Mouse (Mus musculus): ENCODE measurements around the gene Antxr1. TPM values are rescaled to one million over a fixed set of nuclear protein-coding genes. Genes with fewer than 3 reads are reported as not detected.
A peak's percentile ranks its signal among the peaks of the same experiment; 100 is the strongest.

The Antxr1 gene
- total RNA-seq, 1 experiment from 2014 or later, result 0.10 TPM

DNA sequence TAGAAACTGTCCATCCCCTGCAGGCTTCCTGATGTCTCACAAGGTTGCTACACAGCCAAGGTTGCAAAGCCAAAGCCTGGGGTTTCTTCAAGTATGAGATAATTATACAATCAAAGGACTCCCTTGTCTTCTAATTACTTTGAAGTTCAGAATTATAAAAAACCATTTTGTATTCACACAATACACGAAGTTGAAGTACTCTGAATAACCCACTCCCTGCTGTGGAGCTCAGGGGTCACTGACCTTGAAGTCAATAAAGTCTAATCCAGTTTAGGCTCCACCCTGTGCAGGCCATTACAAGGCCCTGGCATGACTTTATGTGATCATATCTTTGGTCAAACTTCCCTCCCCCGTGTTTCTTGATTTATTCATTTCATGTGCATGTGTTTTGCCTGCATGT lies 73.0 kb downstream of the Antxr1 start:
- no peak for ATAC-seq (replicated peaks in 1 of 2; ENCODE audit: insufficient read depth in 1 of 2, low FRiP score in 2 of 2, low TSS enrichment in 1 of 2, low read depth in 1 of 2, poor library complexity in 2 of 2, severe bottlenecking in 2 of 2)

DNA sequence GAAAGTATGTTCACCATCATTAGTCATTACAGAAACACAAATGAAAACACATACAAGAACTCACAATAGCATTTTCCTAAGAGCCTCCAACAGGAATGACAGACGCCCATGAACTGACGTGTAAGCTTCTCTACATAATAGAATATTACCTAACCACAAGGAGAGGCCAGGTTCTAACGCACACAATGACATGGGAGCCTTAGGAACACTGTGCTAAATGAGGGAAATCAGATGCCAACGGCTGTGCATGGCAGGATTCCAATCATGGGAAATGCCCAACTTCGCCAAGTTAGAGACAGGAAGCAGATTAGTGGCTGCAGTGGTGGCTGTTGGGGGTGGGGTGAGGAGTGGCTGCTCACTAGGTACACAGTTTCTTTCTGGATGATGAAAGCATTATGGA lies 76.6 kb downstream of the Antxr1 start:
- no peak for ATAC-seq (replicated peaks in 1 of 2; ENCODE audit: insufficient read depth in 1 of 2, low FRiP score in 2 of 2, low TSS enrichment in 1 of 2, low read depth in 1 of 2, poor library complexity in 2 of 2, severe bottlenecking in 2 of 2)

DNA sequence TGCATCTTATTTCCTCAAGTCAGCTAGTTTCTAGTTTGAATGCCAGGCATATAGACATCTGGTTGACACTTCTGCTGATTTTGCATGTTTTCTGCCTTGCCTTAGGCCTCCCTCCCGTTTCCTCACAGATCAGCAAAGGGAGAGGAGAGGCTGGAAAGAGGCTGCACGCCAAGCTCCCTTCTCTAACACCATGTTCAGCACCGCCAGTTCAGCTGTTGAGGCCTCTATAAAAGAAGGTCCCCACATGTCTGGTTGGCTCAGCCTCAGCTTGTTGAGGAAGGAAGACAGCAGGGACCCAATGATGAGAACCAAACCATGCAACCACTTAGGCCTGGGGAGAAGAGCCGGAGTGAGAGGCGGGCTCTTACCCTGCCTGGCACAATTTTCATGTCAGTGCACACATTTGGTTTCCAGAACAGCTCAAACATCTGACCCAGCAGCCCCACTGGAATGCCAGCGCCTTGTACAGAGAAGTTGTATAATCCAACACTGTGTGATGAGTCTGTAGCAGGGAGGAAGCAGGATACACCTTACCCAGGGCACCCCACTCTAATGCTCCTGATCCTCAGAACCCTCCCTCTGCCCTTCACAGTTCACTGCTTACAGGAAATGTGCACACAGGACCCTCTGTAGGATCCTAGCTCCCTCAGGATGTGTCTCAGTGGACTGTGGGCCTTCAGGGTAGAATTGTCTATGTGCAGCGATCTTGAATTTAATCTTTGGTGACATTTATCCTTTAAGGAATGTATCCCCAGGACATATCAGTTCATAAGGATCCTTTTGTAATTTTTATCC lies 77.4 kb downstream of the Antxr1 start:
- no peak for ATAC-seq (replicated peaks in 1 of 2; ENCODE audit: insufficient read depth in 1 of 2, low FRiP score in 2 of 2, low TSS enrichment in 1 of 2, low read depth in 1 of 2, poor library complexity in 2 of 2, severe bottlenecking in 2 of 2)

DNA sequence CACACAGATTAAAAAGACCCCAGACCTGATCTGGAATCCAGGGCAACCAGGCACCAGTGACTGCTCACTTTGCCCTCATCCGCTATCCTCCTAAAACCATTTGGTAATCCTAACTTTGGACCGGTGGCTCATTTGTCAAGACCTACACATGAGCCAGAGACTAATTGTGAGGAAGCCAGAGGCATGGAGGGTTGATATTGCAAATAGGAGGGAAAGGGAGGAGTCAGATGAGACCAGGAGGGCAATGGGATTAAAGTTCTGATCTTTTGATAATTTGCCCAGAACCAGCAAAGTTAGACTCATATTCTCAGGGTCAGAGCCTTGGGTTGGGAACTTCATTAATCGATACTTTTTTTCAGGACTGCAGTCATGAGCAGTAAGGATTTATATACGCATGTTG lies 78.2 kb downstream of the Antxr1 start:
- ATAC-seq (replicated peaks in 1 of 2; ENCODE audit: insufficient read depth in 1 of 2, low FRiP score in 2 of 2, low TSS enrichment in 1 of 2, low read depth in 1 of 2, poor library complexity in 2 of 2, severe bottlenecking in 2 of 2), result no peak

DNA sequence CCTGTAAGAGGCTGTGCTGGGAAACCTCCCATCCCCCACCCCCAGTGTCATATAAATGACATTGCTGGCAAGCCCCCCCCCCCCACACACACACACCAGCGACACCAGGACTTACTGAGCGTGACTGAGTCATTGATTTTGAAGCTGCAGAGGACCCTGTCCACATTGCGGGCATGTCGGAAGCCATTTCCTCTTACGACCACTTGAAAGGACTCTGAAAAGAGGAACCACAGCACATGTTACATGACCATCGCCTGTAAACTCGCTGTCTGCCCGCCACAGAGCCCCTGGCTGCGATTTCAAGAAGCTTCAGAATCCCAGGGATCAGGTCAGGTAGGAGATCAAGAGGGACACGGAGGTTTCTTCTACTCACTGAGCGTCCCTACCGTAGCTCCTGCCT lies 80.0 kb downstream of the Antxr1 start:
- peak; percentile 88 to 92 for ATAC-seq (replicated peaks in 1 of 2; ENCODE audit: insufficient read depth in 1 of 2, low FRiP score in 2 of 2, low TSS enrichment in 1 of 2, low read depth in 1 of 2, poor library complexity in 2 of 2, severe bottlenecking in 2 of 2)

DNA sequence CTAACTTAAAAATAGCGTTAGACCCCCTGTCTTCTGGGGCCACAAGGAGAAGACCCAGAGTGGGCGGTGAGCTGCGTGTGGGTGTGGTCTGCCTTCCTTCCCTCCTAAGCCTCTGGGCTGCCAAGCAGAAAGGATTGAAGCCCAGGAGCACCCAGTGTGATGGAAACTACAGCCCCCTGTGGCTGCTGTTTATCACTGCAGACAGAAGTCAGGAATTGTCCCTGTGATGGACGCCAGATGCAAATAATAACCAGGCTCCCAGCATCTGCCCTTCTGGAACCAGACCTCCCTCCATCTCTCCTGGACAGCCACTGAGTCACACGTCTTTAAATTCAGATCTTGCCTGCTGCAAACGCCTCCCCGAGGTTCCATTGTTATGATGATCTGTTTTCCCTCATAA lies 80.9 kb downstream of the Antxr1 start:
- ATAC-seq (replicated peaks in 1 of 2; ENCODE audit: insufficient read depth in 1 of 2, low FRiP score in 2 of 2, low TSS enrichment in 1 of 2, low read depth in 1 of 2, poor library complexity in 2 of 2, severe bottlenecking in 2 of 2), result no peak

DNA sequence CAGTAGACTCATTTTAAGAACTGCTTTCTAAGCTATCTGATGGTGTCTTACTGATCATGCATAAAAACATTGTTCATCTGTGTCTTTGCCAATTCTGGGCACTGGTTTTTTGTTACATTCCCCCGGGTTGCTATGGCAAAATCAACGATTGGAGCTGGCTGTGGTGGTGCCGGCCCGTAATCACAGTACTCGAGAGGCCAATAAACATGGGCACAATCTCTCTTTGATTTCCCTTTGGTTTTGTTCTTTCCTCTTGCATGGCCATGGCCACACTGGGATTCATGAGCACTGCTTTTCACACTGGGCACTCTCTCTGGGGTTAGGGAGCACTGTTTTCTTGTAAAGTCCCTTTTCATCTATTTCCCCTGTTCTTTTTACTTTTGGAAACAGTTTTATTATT lies 83.9 kb downstream of the Antxr1 start:
- ATAC-seq (replicated peaks in 1 of 2; ENCODE audit: insufficient read depth in 1 of 2, low FRiP score in 2 of 2, low TSS enrichment in 1 of 2, low read depth in 1 of 2, poor library complexity in 2 of 2, severe bottlenecking in 2 of 2), result no peak

DNA sequence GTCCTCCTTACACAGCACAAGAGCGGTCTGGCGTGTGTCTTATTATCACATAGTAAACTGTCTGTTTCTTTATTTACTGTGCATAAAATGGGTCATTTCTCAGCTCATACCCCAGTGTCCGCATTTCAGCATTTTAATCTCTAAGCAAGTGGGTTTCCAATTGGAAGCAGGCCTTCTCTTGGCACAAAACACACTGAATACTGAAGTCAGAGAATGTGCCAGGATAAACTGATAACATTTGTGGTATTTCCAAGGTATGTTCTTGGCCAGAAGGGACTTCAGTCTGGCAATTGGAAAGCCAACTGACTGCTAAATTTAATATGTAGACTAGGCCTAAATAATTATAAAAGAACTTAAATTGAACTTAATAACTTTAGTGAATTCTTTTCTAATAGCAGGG lies 84.9 kb downstream of the Antxr1 start:
- ATAC-seq (replicated peaks in 1 of 2; ENCODE audit: insufficient read depth in 1 of 2, low FRiP score in 2 of 2, low TSS enrichment in 1 of 2, low read depth in 1 of 2, poor library complexity in 2 of 2, severe bottlenecking in 2 of 2), result no peak

DNA sequence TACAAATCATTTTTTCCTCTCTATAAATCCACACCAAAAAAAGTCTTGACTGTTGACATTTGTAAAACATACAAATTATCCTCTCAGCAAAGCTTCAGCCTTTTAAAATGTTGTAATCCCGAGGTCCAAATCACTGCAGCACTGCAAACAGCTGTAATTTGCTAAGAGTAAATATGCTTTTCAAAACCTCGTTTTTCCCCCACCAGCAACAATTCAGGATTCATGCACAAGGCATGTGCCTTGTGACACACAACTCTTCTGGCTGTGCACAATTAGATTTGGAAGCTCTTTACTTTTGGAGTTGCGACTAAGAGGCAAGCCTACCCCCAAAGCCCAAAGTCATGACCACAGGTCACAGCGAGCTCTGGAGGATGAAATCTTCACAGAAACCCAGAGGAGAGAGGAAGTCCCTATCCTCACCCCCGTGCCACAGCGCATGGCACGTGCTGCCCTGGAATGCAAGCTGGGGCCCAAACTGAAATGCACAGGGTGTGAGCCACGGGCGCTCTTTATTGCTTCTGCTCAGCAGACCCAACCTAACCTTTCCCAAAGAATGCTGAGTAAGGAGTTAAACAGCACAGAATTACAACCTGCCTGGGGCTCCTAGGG lies 87.3 kb downstream of the Antxr1 start:
- peak; percentile 46 to 74 for ATAC-seq (replicated peaks in 1 of 2; ENCODE audit: insufficient read depth in 1 of 2, low FRiP score in 2 of 2, low TSS enrichment in 1 of 2, low read depth in 1 of 2, poor library complexity in 2 of 2, severe bottlenecking in 2 of 2)

DNA sequence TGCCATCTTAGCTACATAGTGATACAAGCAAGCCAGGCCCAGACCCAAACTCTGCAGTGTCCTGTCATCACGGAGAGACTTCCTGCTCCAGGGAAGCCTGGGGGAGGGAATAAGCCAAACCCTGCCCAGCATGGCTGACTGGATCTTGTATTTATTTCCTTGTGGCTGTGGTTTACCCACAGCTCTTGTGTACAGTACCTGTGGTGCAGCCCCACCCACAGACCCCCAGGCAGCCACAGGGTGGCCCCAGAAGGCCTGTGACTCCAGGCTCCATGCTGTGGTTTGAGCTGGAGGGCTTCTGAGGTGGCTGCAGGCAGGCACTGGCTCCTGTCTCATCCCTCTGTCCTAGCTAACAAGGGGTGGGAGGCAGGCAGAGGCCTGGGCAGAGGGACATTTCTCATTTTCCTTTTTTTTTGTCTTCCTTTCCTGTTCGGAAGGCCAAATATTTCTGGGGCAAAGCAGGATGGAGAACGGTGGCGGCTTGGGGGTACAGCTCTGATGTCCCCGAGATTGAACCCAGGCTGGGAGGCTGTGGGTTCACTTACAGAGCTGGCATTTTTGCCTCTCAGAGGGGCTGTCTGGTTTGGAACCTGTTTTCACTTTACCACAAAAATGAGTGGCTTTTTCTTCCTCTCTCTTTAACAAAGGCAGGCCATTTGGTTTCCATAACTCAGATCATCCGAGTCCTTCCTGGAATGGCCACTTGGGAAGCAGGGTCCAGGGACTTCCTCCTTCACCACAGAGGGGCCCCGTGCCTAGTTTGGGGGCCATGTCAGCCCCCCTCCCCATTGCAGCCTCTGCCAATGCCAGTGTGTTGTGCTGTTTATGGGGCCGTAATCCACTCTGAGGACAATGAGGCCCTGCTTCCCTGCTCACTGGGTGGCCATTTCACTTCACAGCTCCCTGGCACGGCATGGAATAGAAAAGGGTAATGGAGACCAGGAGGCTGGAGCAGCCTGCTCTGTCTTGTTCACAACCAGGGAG lies 91.2 kb downstream of the Antxr1 start:
- ATAC-seq (replicated peaks in 1 of 2; ENCODE audit: insufficient read depth in 1 of 2, low FRiP score in 2 of 2, low TSS enrichment in 1 of 2, low read depth in 1 of 2, poor library complexity in 2 of 2, severe bottlenecking in 2 of 2), result peak; percentile 30 to 48; a peak in 1 of 4 replicates

DNA sequence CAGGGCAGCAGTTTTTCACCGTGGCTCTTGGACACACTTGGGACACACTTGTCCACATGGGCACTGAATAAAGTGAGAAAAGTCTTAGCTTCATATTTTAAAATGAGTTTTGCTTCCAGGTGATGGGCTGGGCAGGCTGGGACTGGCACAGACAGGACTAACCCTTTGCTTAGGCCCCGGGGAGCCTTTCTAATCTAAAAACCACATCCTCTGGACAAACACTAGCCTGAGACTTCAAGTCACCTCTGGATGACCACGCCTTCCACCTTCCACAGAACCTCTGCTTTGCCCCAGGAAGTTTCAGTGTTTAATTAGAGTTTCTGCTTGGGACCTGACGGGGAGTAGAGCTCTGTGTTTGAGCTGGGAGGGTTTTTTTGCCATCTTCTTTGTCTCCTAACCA lies 98.4 kb downstream of the Antxr1 start:
- ATAC-seq (replicated peaks in 1 of 2; ENCODE audit: insufficient read depth in 1 of 2, low FRiP score in 2 of 2, low TSS enrichment in 1 of 2, low read depth in 1 of 2, poor library complexity in 2 of 2, severe bottlenecking in 2 of 2), result no peak

DNA sequence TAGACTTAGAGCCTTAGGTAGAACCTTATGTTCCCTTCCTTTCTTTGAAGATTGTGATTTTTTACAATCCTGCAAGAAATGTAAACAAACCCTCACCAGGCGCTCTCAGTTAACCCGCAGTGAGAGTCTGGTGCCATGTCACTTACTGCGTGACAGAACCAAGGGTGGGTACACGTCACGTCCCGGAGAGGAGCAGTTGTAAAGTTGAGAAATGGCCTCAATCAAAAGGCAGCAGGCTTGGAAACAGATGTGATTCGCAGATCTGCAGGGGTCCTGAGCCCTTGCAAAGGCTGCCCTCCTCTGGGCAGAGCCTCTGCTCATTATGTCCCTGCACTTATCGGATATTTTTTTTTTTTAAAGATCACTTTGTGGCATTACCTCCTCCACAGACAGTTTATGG lies 99.6 kb downstream of the Antxr1 start:
- no peak for ATAC-seq (replicated peaks in 1 of 2; ENCODE audit: insufficient read depth in 1 of 2, low FRiP score in 2 of 2, low TSS enrichment in 1 of 2, low read depth in 1 of 2, poor library complexity in 2 of 2, severe bottlenecking in 2 of 2)

DNA sequence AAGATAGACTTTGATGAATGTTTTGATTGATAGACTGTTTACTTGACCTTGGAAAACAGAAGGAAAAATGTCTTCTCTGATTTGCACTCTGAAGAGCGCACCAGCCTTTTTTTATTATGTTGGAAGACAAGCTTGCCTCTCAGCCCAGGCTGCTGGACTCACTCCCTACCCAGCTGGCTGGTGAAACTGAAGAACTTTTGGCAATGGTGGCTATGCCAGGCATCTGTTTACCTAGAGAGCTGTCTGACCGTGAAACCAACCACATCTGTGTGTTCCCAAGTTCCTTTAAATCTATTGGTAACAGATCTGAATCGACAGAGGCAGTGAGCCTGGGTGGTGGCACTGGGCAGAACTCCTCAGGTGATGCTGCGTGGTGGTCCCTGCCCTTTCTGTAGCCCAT lies 102.5 kb downstream of the Antxr1 start:
- ATAC-seq (replicated peaks in 1 of 2; ENCODE audit: insufficient read depth in 1 of 2, low FRiP score in 2 of 2, low TSS enrichment in 1 of 2, low read depth in 1 of 2, poor library complexity in 2 of 2, severe bottlenecking in 2 of 2), result no peak

DNA sequence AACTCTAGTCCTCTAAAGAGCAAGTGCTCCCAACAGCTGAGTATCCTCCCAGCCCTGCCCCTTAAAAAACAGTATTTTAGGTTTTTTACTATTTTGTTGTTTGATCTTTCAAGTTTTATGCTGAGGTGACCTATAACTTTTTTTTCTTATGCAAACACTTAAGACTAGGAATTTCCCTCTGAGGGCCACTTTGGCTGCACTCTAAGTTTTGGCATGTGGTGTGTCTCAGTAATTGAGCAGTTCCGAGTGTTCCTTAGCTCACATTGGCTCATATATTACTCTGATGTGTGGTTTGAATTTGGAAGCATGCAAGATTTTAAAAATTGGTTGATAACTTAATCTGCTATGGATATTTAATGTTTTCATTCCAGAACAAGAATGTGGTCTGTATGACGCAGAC lies 105.6 kb downstream of the Antxr1 start:
- ATAC-seq (replicated peaks in 1 of 2; ENCODE audit: insufficient read depth in 1 of 2, low FRiP score in 2 of 2, low TSS enrichment in 1 of 2, low read depth in 1 of 2, poor library complexity in 2 of 2, severe bottlenecking in 2 of 2), result no peak

DNA sequence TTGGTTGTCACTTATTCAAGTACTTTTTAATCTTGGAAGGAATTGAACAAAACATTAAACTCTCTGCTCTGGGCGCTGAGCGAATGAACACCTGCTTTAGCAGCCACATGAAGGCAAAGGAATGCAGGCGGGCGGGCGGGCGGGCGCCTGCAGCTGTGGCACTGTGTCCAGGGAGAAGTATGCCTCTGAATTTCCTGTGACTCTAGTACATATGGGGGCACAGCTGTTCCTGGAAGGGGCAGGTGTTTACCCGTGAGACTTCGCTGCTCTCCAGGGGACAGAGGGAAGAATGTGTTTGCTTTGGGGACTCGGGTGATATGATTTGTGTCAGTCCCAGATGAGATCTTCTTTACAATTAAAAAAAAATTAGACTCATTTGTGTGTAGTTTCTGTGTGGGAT lies 107.7 kb downstream of the Antxr1 start:
- ATAC-seq (replicated peaks in 1 of 2; ENCODE audit: insufficient read depth in 1 of 2, low FRiP score in 2 of 2, low TSS enrichment in 1 of 2, low read depth in 1 of 2, poor library complexity in 2 of 2, severe bottlenecking in 2 of 2), result no peak

DNA sequence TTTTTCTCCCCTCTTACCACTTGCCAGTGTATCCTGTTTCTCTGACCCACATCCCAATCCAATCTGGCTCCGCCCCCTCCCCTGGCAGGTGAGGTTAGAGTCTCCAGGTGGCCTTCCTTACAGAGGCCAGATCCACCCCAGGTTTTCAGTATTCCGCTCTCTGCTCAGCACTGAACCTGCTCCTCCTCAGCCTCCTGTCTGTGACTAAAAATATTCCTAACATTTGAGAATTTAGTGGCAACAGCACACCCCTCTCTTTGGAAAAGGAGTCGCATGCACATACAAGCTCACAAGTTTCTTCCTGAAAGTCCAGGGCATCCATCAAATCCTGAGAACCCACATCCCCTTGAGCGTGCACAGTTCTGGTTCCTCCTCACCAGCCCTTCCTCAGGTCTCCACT lies 109.3 kb downstream of the Antxr1 start:
- ATAC-seq (replicated peaks in 1 of 2; ENCODE audit: insufficient read depth in 1 of 2, low FRiP score in 2 of 2, low TSS enrichment in 1 of 2, low read depth in 1 of 2, poor library complexity in 2 of 2, severe bottlenecking in 2 of 2), result no peak

DNA sequence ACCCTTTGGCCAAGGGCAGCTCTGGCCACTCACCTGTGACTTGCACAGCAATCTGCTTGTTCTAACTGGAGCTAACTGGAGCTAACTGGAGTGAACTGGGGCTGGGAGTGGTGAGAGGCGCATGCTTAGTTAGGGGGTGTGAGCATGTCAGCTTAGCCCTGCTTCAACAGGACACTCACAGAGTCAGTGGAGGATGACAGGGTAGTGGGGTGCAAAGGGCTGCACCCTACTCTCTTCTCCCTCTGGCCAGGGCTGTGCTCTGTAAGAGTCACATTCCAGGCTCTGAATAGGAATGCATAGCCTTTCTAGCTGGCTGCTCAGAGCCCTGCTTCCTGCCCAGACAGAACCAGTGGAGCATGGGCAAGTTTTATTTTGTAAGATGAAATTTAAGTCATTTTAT lies 110.3 kb downstream of the Antxr1 start:
- no peak for ATAC-seq (replicated peaks in 1 of 2; ENCODE audit: insufficient read depth in 1 of 2, low FRiP score in 2 of 2, low TSS enrichment in 1 of 2, low read depth in 1 of 2, poor library complexity in 2 of 2, severe bottlenecking in 2 of 2)
